Mouse (Mus musculus) testis, postnatal 14 days (tissue): ENCODE results near the gene Wnt9a.
"Not testable (repeated sequence)": the region's sequence is repeated elsewhere in the genome, so short reads cannot be mapped to it uniquely, and the experiment has no call there.

Experiments used
- DNase-seq: peaks from one replicate; pipeline ENCODE4 v3.0.0; 2021; ENCODE audit warnings: low spot score

Gene Wnt9a

GRCm38 (mm10) chr11:59337955-59338735, 31.4 kb downstream of the Wnt9a start:
- DNase-seq: no peak

GRCm38 (mm10) chr11:59338736-59339120, 32.0 kb downstream of the Wnt9a start:
- no peak for DNase-seq

- no peak for DNase-seq
Observed at GRCm38 (mm10) chr11:59342956-59343355, 36.2 kb downstream of the Wnt9a start.

GRCm38 (mm10) chr11:59346166-59346910, 39.6 kb downstream of the Wnt9a start:
- no peak for DNase-seq

GRCm38 (mm10) chr11:59350326-59350725, 43.6 kb downstream of the Wnt9a start:
- no peak for DNase-seq

- no peak for DNase-seq
Observed at GRCm38 (mm10) chr11:59354793-59355192, 48.1 kb downstream of the Wnt9a start.

- DNase-seq: no peak
Observed at GRCm38 (mm10) chr11:59356874-59357289, 50.2 kb downstream of the Wnt9a start.

- DNase-seq: no peak
Observed at GRCm38 (mm10) chr11:59361291-59361690, 54.6 kb downstream of the Wnt9a start.

- DNase-seq: no peak
Observed at GRCm38 (mm10) chr11:59364007-59364406, 57.3 kb downstream of the Wnt9a start.

GRCm38 (mm10) chr11:59364417-59364816, 57.7 kb downstream of the Wnt9a start:
- no peak for DNase-seq

GRCm38 (mm10) chr11:59366031-59366430, 59.3 kb downstream of the Wnt9a start:
- DNase-seq: no peak

GRCm38 (mm10) chr11:59366633-59367032, 59.9 kb downstream of the Wnt9a start:
- DNase-seq: no peak

GRCm38 (mm10) chr11:59367955-59368354, 61.2 kb downstream of the Wnt9a start:
- DNase-seq: not testable (repeated sequence)

- no peak for DNase-seq
Observed at GRCm38 (mm10) chr11:59369848-59370247, 63.1 kb downstream of the Wnt9a start.

GRCm38 (mm10) chr11:59375475-59375874, 68.7 kb downstream of the Wnt9a start, which contains the start of gene Prss38:
TSS of gene Prss38 (minus strand) at chr11:59375657.
- peak; percentile 60 for DNase-seq

GRCm38 (mm10) chr11:59377999-59378398, 71.3 kb downstream of the Wnt9a start:
- DNase-seq: no peak

GRCm38 (mm10) chr11:59379547-59379946, 72.8 kb downstream of the Wnt9a start:
- DNase-seq: no peak
